Mouse (Mus musculus) ovary, adult 18-20 months (tissue): ENCODE measurements around the gene Dnpep.

Experiments used
- DNase-seq: peaks from one replicate; pipeline ENCODE4 v3.0.0; 2022; ENCODE audit warnings: low spot score, mixed read lengths

Dnpep gene

GRCm38 (mm10) chr1:75317241-75318201 lies at the start of gene Dnpep:
Gene Dnpep, minus strand, starts transcription at chr1:75317990.
- DNase-seq, result peak; percentile 100

GRCm38 (mm10) chr1:75365510-75366137 lies 47.8 kb upstream of the Dnpep start:
- no peak for DNase-seq

- DNase-seq, result no peak
Observed at GRCm38 (mm10) chr1:75363868-75364267, 46.1 kb upstream of the Dnpep start.

GRCm38 (mm10) chr1:75361750-75362149 lies 44.0 kb upstream of the Dnpep start:
- no peak for DNase-seq

- DNase-seq, result no peak
Observed at GRCm38 (mm10) chr1:75361123-75361522, 43.3 kb upstream of the Dnpep start.

GRCm38 (mm10) chr1:75360112-75361031 lies 42.6 kb upstream of the Dnpep start, which contains the start of gene Des:
Gene Des, plus strand, starts transcription at chr1:75360329.
- DNase-seq, result no peak

- no peak for DNase-seq
Observed at GRCm38 (mm10) chr1:75359346-75359745, 41.6 kb upstream of the Dnpep start.

GRCm38 (mm10) chr1:75358009-75358408 lies 40.2 kb upstream of the Dnpep start:
- DNase-seq, result no peak

- DNase-seq, result no peak
Observed at GRCm38 (mm10) chr1:75357261-75357660, 39.5 kb upstream of the Dnpep start.

GRCm38 (mm10) chr1:75349275-75349674 lies 31.5 kb upstream of the Dnpep start:
- no peak for DNase-seq

GRCm38 (mm10) chr1:75347279-75347678 lies 29.5 kb upstream of the Dnpep start:
- no peak for DNase-seq

- DNase-seq, result no peak
Observed at GRCm38 (mm10) chr1:75345036-75345935, 27.5 kb upstream of the Dnpep start.

- DNase-seq, result no peak
Observed at GRCm38 (mm10) chr1:75344291-75345035, 26.7 kb upstream of the Dnpep start.

- peak; percentile 33 for DNase-seq
Observed at GRCm38 (mm10) chr1:75342874-75343416, 25.2 kb upstream of the Dnpep start.

- DNase-seq, result no peak
Observed at GRCm38 (mm10) chr1:75340519-75340918, 22.7 kb upstream of the Dnpep start.

GRCm38 (mm10) chr1:75339337-75339736 lies 21.5 kb upstream of the Dnpep start:
- no peak for DNase-seq

- no peak for DNase-seq
Observed at GRCm38 (mm10) chr1:75338091-75338694, 20.4 kb upstream of the Dnpep start.

GRCm38 (mm10) chr1:75337097-75337496 lies 19.3 kb upstream of the Dnpep start:
- DNase-seq, result no peak

GRCm38 (mm10) chr1:75336461-75336860 lies 18.7 kb upstream of the Dnpep start:
- no peak for DNase-seq

GRCm38 (mm10) chr1:75331271-75331670 lies 13.5 kb upstream of the Dnpep start:
- no peak for DNase-seq
